ENCODE assay signal across 24 mouse cellular contexts in the genomic region with DNA sequence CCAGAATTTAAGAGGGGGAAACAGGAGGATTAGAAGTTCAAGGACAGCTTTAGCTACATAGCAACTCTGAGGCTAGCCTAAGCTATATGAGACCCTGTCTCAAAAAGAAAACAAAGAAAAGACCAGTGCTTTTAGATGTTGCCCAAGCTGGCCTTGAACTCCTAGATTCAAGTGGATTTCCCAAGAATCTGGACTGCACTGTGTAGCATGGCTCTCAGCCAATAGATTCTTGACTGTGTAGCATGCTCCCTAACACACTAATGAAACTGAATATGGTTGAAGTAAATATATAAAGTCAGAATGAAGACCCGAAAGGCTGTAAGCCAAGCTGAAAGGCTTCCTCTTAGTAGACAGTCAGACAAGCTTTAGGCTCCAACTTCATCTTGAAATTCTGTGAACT. TPM values are rescaled to one million over a fixed set of nuclear protein-coding genes. Genes with fewer than 3 reads are reported as not detected.
"Had no signal": no experiment of that assay in that cellular context is flagged by ENCODE, and none has a peak within 500 bp of the region (broad histone marks: within the 10 kb centered on the region; RNA-seq: fewer than 3 reads in every experiment).

No protein-coding gene starts in this region.

- DNase-seq: liver, embryonic 13.5 days had no signal

- H3K4me2 ChIP-seq: limb, embryonic 12.5 days; limb, embryonic 13.5 days; limb, embryonic 15.5 days; liver, embryonic 12.5 days; liver, embryonic 13.5 days; liver, embryonic 15.5 days; lung, embryonic 14.5 days; lung, embryonic 15.5 days; midbrain, embryonic 11.5 days; midbrain, embryonic 12.5 days; midbrain, embryonic 13.5 days; midbrain, embryonic 15.5 days; neural tube, embryonic 12.5 days had no signal

- H3K36me3 ChIP-seq: limb, embryonic 10.5 days; limb, embryonic 12.5 days; limb, embryonic 13.5 days; limb, embryonic 15.5 days; liver, embryonic 12.5 days; liver, embryonic 13.5 days; liver, embryonic 15.5 days; lung, embryonic 15.5 days; midbrain, embryonic 10.5 days; midbrain, embryonic 12.5 days; midbrain, embryonic 13.5 days; midbrain, embryonic 15.5 days; neural tube, embryonic 12.5 days had no signal

- H3K27ac ChIP-seq: left cerebral cortex, adult 2 months; limb, embryonic 10.5 days; limb, embryonic 12.5 days; limb, embryonic 13.5 days; limb, embryonic 15.5 days; liver, embryonic 12.5 days; liver, embryonic 13.5 days; liver, embryonic 14.5 days; liver, embryonic 15.5 days; lung, embryonic 15.5 days; macrophage; midbrain, embryonic 10.5 days; midbrain, embryonic 12.5 days; midbrain, embryonic 13.5 days; midbrain, embryonic 15.5 days; neural tube, embryonic 12.5 days had no signal

- ATAC-seq: liver, embryonic 12.5 days; midbrain, embryonic 13.5 days; midbrain, embryonic 15.5 days; midbrain, embryonic 16.5 days had no signal

- H3K4me3 ChIP-seq: left cerebral cortex, adult 2 months; limb, embryonic 10.5 days; limb, embryonic 12.5 days; limb, embryonic 13.5 days; limb, embryonic 15.5 days; liver, embryonic 12.5 days; liver, embryonic 13.5 days; liver, embryonic 15.5 days; lung, embryonic 15.5 days; megakaryocyte, embryonic 14.5 days; midbrain, embryonic 10.5 days; midbrain, embryonic 12.5 days; midbrain, embryonic 13.5 days; midbrain, embryonic 15.5 days; myocyte; neural tube, embryonic 12.5 days had no signal

- H3K9me3 ChIP-seq: limb, embryonic 10.5 days; limb, embryonic 12.5 days; limb, embryonic 13.5 days; limb, embryonic 15.5 days; liver, embryonic 12.5 days; liver, embryonic 13.5 days; liver, embryonic 15.5 days; lung, embryonic 15.5 days; megakaryocyte, embryonic 14.5 days; midbrain, embryonic 10.5 days; midbrain, embryonic 12.5 days; midbrain, embryonic 13.5 days; midbrain, embryonic 15.5 days; neural tube, embryonic 12.5 days had no signal

- H3K9ac ChIP-seq: limb, embryonic 12.5 days; limb, embryonic 13.5 days; limb, embryonic 15.5 days; liver, embryonic 12.5 days; liver, embryonic 13.5 days; liver, embryonic 14.5 days; liver, embryonic 15.5 days; liver, postnatal 0 days; lung, embryonic 14.5 days; lung, embryonic 15.5 days; midbrain, embryonic 12.5 days; midbrain, embryonic 13.5 days; midbrain, embryonic 15.5 days; neural tube, embryonic 12.5 days had no signal

RNA-seq across cellular contexts. Expression of a gene that starts 28.6 kb away (rescaled TPM):
- total RNA-seq: monocyte, adult 5-6 weeks had no signal
- polyA plus RNA-seq: macrophage had no signal

RNA-seq across cellular contexts. Expression of a gene that starts 41.7 kb away (rescaled TPM):
- total RNA-seq: megakaryocyte progenitor cell, adult 5-6 weeks; monocyte, adult 5-6 weeks had no signal
- polyA plus RNA-seq: macrophage had no signal
